Mouse (Mus musculus) liver, embryonic 11.5 days (tissue): ENCODE results near the gene Smco1. TPM values are rescaled to one million over a fixed set of nuclear protein-coding genes. Genes with fewer than 3 reads are reported as not detected.
"Not testable (repeated sequence)": the region's sequence is repeated elsewhere in the genome, so short reads cannot be mapped to it uniquely, and the experiment has no call there.

Experiments
- ATAC-seq: fragments of 200-750 bp; cut with Nextera tagmentation; replicated peaks from 2 replicates; pipeline ENCODE4 v1.8.0; 2017; ENCODE audit warnings: moderate number of reproducible peaks, mild to moderate bottlenecking, moderate TSS enrichment, moderate library complexity; ENCODE audit not compliant: low FRiP score
- DNase-seq: peaks from one replicate; pipeline ENCODE4 v3.0.0-alpha.2; 2017; ENCODE audit warnings: low spot score
- H3K27ac ChIP-seq: fragments of 300-500 bp; sonication (generic); 2 replicates; pipeline ENCODE4 v1.5.1; 2014; ENCODE audit warnings: mild to moderate bottlenecking, low read depth, low read length, control low read depth
- H3K27me3 ChIP-seq: fragments of 300-500 bp; sonication (generic); replicated peaks from 2 replicates; pipeline ENCODE4 v1.6.1; 2014; ENCODE audit warnings: low read length, mixed read lengths; ENCODE audit not compliant: control insufficient read depth, insufficient read depth
- H3K36me3 ChIP-seq: fragments of 300-500 bp; sonication (generic); 2 replicates; pipeline ENCODE4 v1.6.1; 2014; ENCODE audit warnings: mild to moderate bottlenecking, low read length, moderate library complexity, mixed read lengths; ENCODE audit not compliant: control insufficient read depth, insufficient read depth
- H3K4me1 ChIP-seq: fragments of 300-500 bp; sonication (generic); replicated peaks from 2 replicates; pipeline ENCODE4 v1.6.1; 2014; ENCODE audit warnings: low read length, mixed read lengths; ENCODE audit not compliant: control insufficient read depth, insufficient read depth
- H3K4me2 ChIP-seq: fragments of 300-500 bp; sonication (generic); 2 replicates; pipeline ENCODE4 v1.6.1; 2014; ENCODE audit warnings: mild to moderate bottlenecking, control low read depth, moderate library complexity
- H3K4me3 ChIP-seq: fragments of 300-500 bp; sonication (generic); 2 replicates; pipeline ENCODE4 v1.5.1; 2014; ENCODE audit warnings: low read depth, low read length, control low read depth
- H3K9ac ChIP-seq: fragments of 300-500 bp; sonication (generic); 2 replicates; pipeline ENCODE4 v1.6.1; 2014; ENCODE audit warnings: low read depth, low read length, control low read depth
- H3K9me3 ChIP-seq: fragments of 300-500 bp; sonication (generic); 2 replicates; pipeline ENCODE4 v1.6.1; 2016; ENCODE audit warnings: low read length, inconsistent platforms, mixed read lengths; ENCODE audit not compliant: control insufficient read depth
- WGBS: fragments of 180-500 bp; shearing (Covaris S2); extraction: QIAGEN DNeasy Blood & Tissue Kit; methylation state at CpG from one replicate; pipeline ENCODE4 v1.1.7; 2014; 5-methylcytosine and 5-hydroxymethylcytosine counted together
- polyA plus RNA-seq: library from polyadenylated mRNA; unstranded; fragments of >200 nt; fragmentation: Nextera tagmentation; extraction: Ambion mirVana; gene quantifications from 2 replicates; pipeline ENCODE4 v1.2.1, GENCODE M21; 2014

The Smco1 gene
- polyA plus RNA-seq: not detected in 2 replicates

DNA sequence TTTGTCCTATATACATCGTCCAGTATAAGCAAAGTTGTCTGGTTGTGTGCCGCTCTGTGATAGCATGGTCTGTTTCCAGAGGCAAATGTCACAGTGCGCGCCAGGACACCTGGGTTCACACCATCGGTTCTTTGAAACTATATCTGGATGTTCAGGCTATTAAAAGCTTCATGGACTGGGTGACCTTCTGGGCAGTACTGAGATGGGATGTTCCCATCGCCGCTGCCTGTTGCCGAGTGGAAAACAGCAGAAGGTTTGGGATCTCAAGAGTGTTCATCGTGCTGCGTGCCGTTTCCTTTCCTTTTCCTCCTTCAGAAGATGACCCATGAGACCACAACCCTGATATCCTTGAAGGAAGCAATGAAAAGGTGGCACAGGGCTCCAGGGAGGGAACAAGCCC is at the start of gene Smco1:
TSS of gene Smco1 (plus strand) at position 178 of the 400 bp plus-strand sequence.
- Histone ChIP-seq H3K9me3 (no peaks in the 10 kb centered on the region), H3K4me3 (no peak within 1 kb of the TSS), H3K9ac (no peak within 1 kb of the TSS), H3K27me3 (no peaks in the 10 kb centered on the region), H3K4me2 (no peak within 1 kb of the TSS), H3K27ac (no peak within 1 kb of the TSS), H3K4me1 (no peaks in the 10 kb centered on the region), H3K36me3 (no peaks in the 10 kb centered on the region)
- WGBS: 81% methylated on average over 11 of the region's 11 CpGs
- DNase-seq: no peak
- ATAC-seq: no peak

DNA sequence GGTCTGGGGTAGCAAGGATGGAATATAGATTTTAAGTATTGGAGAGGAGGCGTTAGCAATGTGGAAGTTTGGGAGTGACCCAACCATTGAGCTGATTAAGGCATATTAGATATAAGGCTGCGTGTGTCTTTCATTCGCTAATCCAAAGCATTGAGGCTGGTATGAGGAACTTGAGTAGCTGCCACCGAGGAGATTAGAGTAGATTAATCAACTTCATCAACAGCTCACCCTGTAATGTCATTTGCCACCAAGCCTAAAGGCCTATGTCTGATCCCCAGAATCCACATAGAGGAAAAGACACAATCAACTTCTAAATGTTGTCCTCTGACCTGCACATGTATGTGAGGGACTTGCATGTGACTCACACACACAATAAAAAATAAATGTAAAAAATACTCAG is 49.5 kb upstream of the Smco1 start:
- no peaks in the 10 kb centered on the region for H3K27me3 ChIP-seq
- no peak overlapping the region for H3K4me2 ChIP-seq
- no peaks in the 10 kb centered on the region for H3K4me1 ChIP-seq
- no peak overlapping the region for H3K27ac ChIP-seq
- no peaks in the 10 kb centered on the region for H3K36me3 ChIP-seq
- no peak overlapping the region for H3K9ac ChIP-seq
- 73% methylated on average over 4 of the region's 4 CpGs for WGBS
- ATAC-seq (no peak), DNase-seq (no peak)
- no peaks in the 10 kb centered on the region for H3K9me3 ChIP-seq
- no peak overlapping the region for H3K4me3 ChIP-seq

DNA sequence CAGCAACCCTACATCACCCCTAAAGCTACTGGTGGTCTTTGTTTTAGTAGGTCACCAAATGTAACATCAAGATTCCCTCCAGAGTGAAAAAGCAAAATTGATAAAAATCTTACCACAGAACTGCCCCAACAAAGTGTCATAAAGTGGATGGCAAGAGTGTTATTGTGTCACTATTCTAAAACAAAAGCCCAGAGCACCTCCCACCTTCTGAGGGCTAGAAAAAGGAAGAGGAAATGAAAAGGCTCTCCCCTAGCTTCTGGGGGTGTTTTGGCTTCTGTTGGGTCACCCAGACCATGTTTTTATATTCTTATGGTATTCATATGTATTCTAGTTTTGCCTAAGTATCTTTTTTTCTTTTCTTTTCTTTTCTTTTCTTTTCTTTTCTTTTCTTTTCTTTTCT is 48.9 kb upstream of the Smco1 start:
- Histone ChIP-seq H3K36me3 (no peaks in the 10 kb centered on the region), H3K27ac (no peak overlapping the region), H3K4me3 (no peak overlapping the region), H3K27me3 (no peaks in the 10 kb centered on the region), H3K4me2 (no peak overlapping the region), H3K4me1 (no peaks in the 10 kb centered on the region), H3K9ac (no peak overlapping the region), H3K9me3 (no peaks in the 10 kb centered on the region)
- DNase-seq (no peak), ATAC-seq (no peak)

DNA sequence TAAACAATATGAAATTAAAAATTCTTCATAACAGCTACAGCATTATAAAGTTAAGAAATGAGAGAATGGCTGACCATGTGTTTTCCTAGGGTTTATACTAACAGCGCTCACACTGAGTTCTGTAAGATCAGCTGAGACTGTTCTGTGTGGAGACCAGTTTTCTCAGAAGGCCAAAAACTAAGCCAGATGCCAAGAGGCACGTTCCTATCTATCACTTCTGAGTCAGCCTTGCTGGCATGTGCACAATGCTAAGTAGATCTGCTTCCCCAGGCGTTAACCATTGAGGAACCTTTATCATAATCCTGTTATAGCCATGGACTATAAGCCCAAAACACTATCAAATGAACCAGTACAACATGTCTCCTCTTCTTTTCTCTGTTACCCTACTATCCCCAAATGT is 39.2 kb upstream of the Smco1 start:
- not testable (repeated sequence) for H3K9me3 ChIP-seq, H3K36me3 ChIP-seq, H3K27me3 ChIP-seq, H3K4me3 ChIP-seq, H3K9ac ChIP-seq, H3K4me1 ChIP-seq, H3K27ac ChIP-seq, ATAC-seq, H3K4me2 ChIP-seq, DNase-seq
- 80% methylated on average over 3 of the region's 3 CpGs for WGBS

DNA sequence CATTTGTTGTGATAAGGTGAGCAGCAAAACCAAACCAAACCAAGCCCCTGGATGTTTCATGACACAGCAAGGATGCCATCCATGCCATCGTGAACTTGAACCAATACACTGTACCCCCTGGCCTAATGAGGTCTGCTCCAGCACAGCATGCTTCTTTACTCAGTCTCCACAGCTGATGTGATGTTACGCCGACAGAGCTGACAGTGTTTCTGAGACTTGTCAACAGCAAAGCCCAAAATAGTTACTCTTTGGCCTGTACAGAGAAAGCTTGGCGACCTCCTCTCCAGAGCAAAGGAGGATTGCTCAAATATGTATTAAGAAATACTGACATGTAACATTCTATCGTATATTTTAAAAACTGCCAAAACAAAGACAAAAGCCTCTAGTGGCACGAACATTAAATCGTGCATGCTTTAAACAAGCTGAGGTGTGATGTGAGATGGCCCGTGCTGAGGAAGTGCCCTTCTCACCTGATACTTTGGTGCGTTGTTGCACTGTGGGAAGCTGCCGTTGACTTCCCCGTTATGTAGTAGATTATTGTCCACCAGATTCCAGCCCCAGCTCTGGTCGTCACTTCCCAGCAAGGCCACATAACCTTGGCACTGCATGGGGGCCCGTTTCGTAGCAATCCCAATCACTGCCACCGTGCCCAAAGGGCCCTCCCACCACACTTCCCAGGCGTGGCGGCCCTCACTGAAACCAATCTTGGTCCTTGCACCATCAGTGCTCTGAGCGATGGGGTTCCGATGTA is 33.2 kb upstream of the Smco1 start:
- DNase-seq (no peak), ATAC-seq (no peak)
- Histone ChIP-seq H3K27me3 (no peaks in the 10 kb centered on the region), H3K4me3 (no peak overlapping the region), H3K9ac (no peak overlapping the region), H3K36me3 (peaks cover 9% of the 10 kb centered on the region; the same call in 1 of the 2 replicates), H3K4me2 (no peak overlapping the region), H3K27ac (no peak overlapping the region), H3K4me1 (no peaks in the 10 kb centered on the region), H3K9me3 (no peaks in the 10 kb centered on the region)
- WGBS: 90% methylated on average over 19 of the region's 19 CpGs

DNA sequence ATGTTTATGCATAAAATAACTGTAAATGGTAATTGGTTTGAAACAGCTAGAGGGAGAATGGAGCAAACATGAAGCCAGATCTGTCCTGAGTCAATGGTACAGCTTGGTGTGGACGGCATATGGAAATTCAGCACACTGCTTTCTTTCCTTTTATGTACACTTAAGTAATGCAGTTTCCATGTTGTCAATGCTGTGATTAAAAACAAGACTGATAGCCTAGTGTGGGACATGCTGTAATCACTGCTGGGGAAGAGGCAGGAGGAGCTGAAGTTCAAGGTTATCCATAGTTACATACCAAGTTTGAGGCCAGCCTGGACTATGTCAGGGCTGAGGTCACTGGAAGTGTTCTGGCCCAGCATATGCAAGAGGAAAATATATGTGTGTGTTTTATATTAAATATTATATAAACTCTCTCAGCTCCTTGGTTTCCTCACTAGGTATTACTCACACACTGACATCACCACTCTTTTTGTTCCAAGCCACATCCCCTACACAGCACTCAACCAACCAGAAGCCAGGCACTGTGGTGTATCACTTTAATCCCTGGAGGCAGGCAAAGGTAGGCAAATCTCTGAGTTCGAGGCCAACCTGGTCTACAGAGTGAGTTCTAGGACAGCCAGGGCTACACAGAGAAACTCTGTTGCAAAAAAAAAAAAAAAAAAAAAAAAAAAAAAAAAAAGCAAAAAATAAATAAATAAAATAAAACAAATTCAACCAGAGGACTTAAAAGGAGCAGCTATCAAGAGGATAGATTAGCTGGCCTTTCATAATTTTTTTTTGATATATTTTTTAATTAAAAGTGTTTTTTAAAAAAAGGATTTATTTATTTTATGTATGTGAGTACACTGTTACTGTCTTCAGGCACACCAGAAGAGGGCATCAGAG is 31.6 kb upstream of the Smco1 start:
- WGBS: 84% methylated on average over 2 of the region's 2 CpGs
- no peak for DNase-seq
- peaks cover 9% of the 10 kb centered on the region; the same call in 1 of the 2 replicates for H3K36me3 ChIP-seq
- no peak overlapping the region for H3K4me3 ChIP-seq
- H3K4me2 ChIP-seq: no peak overlapping the region
- H3K27ac ChIP-seq: no peak overlapping the region
- H3K27me3 ChIP-seq: no peaks in the 10 kb centered on the region
- H3K4me1 ChIP-seq: no peaks in the 10 kb centered on the region; the same call in 1 of the 2 replicates
- no peak for ATAC-seq
- no peak overlapping the region for H3K9ac ChIP-seq
- no peaks in the 10 kb centered on the region for H3K9me3 ChIP-seq

DNA sequence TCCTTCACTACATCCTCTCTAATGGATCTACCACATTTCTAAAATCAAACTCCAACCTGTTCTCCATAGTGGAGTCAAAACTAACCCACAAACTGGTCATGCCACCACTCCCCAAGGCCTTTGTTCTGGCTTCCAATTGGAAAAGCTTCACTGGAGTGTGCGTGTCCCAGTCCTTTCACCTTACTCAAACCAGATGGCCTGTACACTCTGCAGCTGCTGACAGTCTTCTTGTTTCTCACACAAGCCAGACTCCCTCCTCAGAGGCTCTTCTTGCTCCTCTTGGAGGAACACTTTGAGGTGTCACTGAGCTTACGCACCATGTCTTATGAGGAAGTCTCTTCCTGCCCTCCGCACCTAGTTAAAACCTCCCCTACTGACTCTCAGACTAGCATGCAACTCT is 27.4 kb upstream of the Smco1 start:
- 82% methylated on average over 3 of the region's 3 CpGs for WGBS
- H3K36me3 ChIP-seq: no peaks in the 10 kb centered on the region
- H3K4me2 ChIP-seq: peak overlapping the region; percentile 13; the same call in 1 of the 2 replicates
- H3K4me3 ChIP-seq: no peak overlapping the region
- DNase-seq (no peak), ATAC-seq (no peak)
- peaks cover 3% of the 10 kb centered on the region; the same call in 1 of the 2 replicates for H3K4me1 ChIP-seq
- no peak overlapping the region for H3K9ac ChIP-seq
- no peaks in the 10 kb centered on the region for H3K27me3 ChIP-seq
- H3K27ac ChIP-seq: no peak overlapping the region
- no peaks in the 10 kb centered on the region for H3K9me3 ChIP-seq

DNA sequence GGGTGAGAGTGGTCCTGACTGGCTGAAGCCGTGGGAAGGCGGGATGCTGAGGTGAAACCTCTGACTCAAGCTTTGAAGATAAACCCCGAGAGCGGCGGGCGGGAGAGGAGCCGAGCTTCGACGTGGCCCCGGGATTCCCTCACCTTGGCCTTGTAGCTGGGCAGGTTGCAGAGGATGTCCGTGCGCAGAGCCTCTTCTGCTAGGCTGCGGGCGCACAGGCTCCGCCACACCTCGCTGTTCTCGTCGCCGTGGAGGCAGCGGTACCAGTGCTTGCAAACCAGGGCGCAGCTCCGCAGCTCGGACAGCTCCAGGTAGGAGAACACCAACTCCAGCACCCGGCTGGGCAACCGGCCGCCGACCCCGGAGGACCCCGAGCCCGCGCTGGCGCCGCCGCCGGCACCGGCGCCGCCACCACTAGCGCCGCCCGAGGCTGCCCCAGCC is 24.9 kb upstream of the Smco1 start:
- Histone ChIP-seq H3K9me3 (no peaks in the 10 kb centered on the region), H3K27ac (peak overlapping the region; percentile 97), H3K4me3 (peak overlapping the region; percentile 92), H3K9ac (peak overlapping the region; percentile 91), H3K36me3 (no peaks in the 10 kb centered on the region), H3K4me2 (peak overlapping the region; percentile 87), H3K4me1 (peaks cover 3% of the 10 kb centered on the region; the same call in 1 of the 2 replicates), H3K27me3 (no peaks in the 10 kb centered on the region)
- DNase-seq (peak; percentile 79), ATAC-seq (peak; percentile 44)
- 0% methylated on average over 39 of the region's 41 CpGs for WGBS
